Mouse (Mus musculus) heart, adult 18-20 months (tissue): ENCODE data around the gene Dennd5b. TPM values are rescaled to one million over a fixed set of nuclear protein-coding genes. Genes with fewer than 3 reads are reported as not detected.

Experiments used
- DNase-seq, 2 experiments: peaks; one replicate each; pipeline ENCODE4 v3.0.0; 2021 to 2022; ENCODE audit warnings: mixed read lengths in 1 of 2
- total RNA-seq, 2 experiments: library from RNA; stranded (reverse); gene quantifications; 2 replicates each; pipeline ENCODE4 v1.2.3; 2021

Dennd5b gene
- total RNA-seq, 2 experiments from 2014 or later, result 15.9 to 16.1 TPM

DNA sequence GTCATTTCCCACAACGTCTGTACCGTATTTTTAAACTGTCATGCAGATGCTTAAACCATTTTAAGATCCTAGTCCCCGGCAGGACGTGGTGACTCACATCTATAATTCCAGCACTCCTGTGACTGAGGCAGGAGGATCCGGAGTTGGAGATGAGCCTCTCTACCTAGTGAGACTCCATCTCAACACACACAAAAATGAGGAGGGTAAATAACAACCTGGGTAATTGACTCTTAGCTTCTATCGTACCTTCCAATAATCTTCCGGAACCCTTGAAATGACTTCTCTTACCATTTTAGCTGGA is 413 bp upstream of the Dennd5b start:
- DNase-seq, result no peak

DNA sequence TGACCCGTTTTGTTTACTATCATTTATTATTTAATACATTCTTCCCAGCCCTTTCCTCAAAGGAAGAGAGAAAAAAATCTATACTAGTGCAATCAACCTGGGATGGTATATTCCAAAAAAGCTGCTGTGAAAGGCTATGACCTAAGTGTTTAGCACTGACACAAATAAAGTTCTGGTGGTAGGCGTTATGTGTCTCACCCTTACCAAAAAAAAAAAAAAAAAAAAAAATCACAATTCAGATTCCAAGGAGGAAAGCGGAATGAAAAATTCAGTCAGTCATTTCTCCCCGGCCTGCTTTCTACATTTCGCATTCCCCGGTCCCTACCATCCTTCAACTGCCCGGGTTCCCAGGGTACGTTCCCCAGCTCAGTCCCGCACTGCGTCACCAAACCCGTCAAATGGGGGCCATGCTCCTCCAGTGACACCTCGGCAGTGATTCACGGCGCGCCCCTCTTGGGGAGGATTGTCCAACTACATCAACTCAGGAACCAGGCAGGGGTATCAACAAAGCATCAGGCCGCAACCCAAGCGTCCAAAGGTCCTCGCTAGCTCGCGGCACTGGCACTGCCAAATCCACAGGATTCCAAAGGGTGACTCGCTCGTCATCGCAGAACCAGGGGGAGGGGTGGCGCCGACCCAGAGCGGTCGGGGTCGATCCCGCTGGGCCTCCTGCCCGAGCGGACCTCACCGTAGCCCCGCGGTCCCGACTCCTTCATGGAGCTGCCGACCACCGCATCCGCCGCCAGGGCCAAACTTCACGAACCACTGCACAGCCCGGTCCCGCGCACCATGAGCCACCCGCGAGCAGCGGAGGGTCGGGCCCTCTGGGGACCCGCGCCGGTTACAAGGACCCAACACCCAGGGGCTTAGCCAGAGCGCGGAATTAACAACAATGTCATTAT is 1.1 kb downstream of the Dennd5b start:
- DNase-seq, result peak; percentile 54 to 81

DNA sequence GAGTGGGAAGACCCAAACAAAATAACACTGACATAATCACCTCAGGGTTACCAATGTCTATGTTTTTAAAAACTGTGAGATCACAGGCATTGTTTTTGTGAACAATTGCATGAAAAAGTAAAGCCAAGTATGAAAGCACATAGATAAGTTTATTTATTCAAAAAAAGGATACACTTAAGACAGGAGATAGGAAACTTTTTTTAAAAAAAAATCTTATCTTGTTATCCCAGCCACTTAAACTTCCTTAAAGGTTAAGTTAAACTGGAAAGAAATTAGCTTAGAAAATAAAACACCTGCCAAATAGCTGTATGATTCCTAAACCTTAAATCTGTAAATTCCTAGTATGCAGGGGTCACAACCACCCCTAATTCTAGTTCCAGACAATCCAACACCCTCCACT is 2.5 kb downstream of the Dennd5b start:
- no peak for DNase-seq

DNA sequence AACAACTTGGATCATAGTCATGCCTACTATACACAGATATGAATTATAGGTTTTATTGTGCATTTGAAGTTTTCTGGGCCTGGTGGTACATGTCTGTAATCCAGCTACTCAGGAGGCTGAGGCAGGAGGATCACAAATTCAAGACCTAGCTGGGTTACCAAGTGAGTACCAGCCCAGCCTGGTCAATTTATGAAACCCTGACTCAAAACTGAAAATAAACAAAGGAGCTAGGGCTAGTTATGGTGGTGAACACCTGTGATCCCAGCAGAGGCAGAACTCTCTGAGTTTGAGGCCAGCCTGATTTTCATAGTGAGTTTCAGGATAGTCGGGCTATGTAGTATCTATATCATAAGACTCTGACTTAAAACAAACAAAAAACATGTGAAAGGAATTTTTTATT is 4.2 kb downstream of the Dennd5b start:
- DNase-seq, result no peak

DNA sequence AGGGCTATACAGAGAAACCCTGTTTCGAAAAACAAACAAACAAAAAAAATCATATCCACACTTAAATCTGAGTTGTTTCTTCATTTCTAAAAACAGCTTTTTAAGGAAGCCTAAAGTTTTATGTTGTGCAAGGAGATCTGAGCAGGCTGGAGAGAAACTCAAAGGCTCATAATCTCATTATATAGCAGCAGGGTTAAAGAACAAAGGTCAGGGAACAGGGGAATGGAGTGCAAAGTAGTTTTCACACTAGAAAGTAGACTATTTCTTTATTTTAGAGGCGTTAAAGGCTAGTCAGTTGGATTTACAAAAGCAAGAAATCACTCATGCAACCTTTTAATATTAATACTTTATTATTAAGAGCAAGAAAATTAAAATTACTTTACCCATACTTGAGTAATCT is 5.2 kb downstream of the Dennd5b start:
- DNase-seq, result no peak

DNA sequence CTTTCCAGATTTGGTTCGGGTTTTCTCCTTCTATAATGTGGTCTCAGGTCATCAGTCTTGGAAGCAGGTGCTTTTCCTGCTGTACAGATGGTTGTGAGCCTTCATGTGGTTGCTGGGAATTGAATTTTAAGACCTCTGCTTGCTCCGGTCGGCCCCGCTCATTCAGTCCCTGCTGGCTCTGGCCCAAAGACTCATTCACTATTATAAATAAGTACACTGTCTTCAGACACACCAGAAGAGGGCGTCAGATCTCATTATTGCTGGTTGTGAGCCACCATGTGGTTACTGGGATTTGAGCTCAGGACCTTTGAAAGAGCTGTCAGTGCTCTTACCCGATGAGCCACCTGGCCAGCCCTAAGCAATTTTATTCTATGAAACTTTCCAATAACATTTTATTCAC is 6.1 kb downstream of the Dennd5b start:
- DNase-seq, result peak; percentile 12 to 43

DNA sequence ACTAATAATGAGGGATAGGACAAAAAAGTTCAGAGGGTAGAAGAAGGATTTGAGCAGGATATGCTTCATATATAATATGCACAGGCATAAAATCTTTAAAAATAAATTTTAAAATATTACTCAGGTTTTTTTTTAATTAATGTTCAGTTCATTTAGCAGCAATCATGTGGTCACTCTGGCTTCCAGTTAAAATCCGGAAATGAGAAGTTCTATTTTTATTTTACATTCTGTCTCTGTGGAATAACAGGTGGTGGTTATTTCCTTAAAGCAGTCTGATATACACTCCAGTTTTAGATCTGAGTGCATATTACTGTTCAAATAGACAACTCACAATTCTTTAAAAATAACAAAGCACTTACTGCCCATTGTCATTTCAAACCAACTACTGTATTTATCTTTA is 6.9 kb downstream of the Dennd5b start:
- no peak for DNase-seq

DNA sequence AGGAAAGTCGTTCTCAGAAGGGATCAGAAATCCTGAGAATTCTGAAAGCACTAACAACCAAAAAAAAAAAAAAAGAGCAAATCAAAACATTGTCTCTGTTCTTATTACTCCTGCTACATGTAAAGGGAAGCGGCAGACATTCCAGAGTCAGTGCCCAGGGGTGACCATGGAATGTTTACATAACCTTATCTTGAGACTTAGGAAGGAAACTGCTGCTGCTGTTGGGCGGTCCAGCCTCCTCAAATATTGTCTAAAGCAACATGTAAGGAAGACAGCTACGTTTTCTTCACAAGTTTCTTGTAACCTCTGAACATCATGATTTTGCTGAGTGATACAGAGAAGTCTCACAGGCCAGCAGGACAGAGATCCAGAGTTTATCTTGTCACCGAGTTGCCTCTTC is 8.0 kb downstream of the Dennd5b start:
- DNase-seq, result peak; percentile 45 to 68

DNA sequence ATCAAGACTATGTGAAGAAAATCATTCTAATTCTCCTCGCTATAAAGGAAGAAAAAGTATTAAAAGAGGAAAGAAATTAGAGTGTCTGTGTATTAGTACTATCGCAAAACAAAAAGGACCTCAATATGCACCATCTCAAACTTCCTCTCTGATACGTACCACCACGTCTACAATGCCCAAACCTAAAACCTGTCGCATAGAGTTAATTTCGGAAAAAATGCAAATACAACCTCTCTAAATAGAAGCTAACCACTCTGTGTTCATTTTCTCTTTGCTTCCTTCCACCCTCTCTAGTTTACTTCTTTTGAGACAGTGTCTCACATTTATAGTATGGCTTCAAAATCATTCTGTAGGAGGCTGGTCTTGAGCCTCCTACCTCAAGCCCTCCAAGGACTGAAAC is 9.1 kb downstream of the Dennd5b start:
- no peak for DNase-seq

DNA sequence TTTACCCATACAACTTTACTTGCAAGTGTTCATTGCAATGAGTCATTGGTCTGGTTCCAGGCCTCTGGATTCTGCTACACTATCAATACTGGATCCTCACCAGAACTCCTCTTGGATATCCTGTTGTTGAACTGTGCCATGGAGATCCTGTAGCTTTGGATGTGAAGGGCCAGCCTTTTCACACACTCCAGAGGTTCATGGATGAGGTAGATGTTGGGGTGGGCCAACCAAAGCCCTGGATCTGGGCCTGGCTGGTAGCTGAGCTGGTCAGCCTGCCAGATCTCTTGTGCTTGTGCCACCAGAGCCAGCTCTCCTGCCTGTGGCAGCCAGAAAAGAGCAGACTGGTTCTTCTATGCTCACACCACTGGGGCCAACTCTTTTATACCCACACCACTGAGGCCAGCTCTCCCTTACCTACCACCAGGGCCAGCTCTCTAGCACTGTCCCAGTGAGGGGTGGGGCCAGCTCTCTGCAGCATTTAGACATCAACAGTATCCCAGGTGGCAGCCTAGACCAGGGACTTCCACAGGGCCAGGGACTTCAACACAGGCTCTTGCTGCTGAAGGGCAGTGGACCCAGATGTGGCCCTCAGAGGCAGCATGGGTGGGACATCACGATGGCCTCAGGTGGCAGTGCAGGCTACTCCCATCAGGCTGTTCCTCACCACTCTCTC is 24.2 kb downstream of the Dennd5b start:
- peak; percentile 14 to 30 for DNase-seq

DNA sequence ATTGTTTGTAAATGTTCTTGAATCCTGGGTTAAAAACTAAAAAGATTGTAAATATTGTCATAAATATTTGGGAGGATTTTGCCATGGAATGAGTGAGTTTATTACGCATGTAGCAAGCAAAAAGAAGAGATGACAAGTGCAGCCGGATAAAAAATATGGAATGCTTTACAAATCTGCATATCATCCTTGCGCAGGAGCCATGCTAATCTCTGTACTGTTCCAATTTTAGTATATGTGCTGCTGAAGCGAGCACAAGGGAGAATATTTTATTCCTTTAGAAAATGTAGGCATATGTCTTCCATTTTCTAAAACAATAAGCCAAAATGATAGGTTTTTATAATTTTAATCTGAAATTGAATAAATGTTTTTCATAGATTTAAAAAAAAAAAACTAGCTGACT is 27.6 kb downstream of the Dennd5b start:
- no peak for DNase-seq

DNA sequence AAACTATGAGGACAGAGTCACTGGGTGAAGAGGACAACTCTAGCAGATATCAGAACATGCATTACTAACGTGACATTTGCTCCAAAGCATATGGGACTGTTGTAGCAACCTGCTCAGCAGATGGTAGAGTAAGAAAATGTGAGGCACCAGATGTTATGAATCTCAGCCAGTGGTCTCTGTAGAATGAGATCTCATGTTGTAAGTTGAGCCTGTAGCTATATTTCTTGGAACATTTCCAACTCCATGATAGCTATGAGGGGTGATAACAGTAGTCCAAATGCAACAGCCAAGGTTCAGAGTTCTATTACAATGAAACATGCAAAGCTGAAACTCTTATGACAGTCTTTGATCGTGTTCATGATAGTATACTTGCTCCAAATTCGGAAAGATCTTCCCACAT is 28.6 kb downstream of the Dennd5b start:
- DNase-seq, result no peak

DNA sequence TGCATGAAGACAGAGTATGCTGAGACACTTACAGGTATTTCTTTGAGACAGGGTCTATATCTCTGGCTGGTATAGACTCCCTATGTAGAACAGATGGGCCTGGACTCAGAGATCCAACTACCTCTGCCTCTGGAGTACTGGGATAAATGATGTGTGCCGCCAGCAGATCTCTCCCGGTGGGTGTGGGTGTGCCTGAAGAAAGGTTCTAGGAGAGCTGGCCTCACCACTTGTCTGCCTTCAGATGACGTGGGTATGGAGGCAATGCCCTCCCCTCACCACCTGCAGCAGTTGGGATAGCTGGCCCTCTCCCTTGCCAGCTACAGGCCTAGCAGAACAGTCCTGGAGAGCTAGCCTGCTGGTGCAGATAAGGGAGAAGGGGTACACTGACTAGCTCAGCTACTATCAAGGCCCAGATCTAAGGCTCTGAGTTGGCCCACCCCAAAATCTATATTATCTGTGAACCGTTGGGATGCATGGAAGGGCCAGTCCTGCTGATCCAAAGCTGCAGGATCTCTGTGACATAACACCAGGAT is 30.8 kb downstream of the Dennd5b start:
- DNase-seq, result no peak

DNA sequence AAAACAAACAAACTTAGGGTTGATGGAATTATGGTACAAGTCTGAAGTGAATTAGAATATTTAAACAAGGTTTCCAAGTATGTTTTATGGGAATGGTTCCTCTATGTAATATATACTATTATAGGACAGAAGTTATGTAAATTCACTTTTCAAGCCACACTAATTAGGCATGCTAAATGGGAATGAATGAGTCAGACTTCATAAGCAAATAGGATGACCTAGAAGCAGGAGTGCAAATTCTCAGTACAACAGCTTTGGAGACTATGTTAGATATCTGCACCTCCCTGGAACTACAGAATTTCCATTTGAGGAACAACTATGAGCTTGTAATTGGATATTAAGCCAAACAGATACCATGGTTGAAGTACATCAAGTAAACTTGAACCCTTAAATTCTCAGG is 38.1 kb downstream of the Dennd5b start:
- no peak for DNase-seq

DNA sequence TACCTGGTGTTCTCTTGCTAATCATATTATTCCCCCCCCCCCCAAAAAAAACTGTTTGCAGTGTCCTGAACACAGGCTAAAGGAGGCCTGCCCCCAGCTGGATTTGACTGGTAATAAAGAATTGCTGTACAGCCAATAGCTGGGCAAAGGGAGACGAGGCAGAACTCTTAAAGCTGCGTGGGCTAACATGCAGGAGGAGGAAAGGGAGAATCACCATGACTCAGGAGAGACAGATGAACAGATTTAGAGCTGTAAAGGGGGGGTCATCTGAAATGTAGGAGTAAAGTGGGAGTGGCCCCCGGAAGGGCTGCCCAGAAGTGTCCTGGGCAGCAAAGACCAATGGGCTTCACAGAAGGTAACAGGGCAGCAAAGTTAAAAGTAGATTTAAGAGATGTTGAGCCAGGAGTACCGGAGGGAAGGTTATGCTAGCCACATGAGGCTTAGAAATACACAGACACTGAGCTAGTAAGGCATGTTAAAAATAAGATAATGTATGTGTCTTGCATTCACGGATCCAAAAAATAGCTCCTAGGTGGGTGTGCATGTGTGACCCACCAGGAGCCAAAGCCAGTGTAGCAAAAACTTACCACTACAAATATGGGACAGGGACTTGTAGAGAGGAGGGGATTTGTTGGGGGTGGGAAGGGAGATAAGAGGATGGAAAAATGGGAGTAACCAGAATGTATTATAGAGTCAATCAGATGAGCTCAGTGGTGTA is 40.7 kb downstream of the Dennd5b start:
- DNase-seq, result no peak

DNA sequence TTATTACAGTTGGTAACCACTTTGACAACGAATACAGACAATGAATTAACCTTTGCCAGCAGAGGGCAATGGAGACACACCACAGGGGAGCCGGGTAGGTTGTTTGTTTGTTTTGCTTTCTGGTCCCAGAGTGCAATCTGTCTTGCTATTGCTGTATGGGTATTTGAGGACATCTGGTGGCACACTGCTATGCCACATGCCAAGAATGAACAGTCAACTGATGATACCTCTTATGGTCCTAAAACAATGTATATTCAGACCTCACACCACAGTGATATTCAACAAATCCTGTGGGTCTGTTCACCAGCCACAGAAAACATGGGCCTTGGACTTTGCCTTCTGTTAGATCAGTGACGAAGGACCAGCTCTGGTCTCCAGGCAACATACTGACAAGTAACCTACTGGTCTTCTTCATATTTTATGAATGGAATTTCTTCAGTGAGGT is 43.5 kb downstream of the Dennd5b start:
- peak; percentile 47 to 74 for DNase-seq

DNA sequence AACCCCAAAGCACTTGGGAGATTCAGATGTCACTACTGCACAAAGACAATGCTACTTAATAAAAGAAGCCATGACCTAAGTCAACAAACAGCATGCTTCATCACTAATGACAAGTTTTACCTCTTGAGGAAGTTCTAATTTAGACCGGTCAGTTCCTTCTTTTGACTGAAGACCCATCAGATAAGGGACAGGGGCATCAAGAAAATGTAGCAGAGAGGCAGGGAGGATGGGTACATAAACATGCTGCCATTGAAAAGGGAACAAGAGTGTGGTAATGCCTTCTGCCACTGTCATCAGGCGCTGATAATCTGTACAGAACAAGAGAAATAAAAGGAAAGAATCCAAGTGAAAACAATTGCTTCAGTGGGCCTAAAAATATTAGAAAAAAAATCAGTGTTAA is 46.7 kb downstream of the Dennd5b start:
- no peak for DNase-seq

DNA sequence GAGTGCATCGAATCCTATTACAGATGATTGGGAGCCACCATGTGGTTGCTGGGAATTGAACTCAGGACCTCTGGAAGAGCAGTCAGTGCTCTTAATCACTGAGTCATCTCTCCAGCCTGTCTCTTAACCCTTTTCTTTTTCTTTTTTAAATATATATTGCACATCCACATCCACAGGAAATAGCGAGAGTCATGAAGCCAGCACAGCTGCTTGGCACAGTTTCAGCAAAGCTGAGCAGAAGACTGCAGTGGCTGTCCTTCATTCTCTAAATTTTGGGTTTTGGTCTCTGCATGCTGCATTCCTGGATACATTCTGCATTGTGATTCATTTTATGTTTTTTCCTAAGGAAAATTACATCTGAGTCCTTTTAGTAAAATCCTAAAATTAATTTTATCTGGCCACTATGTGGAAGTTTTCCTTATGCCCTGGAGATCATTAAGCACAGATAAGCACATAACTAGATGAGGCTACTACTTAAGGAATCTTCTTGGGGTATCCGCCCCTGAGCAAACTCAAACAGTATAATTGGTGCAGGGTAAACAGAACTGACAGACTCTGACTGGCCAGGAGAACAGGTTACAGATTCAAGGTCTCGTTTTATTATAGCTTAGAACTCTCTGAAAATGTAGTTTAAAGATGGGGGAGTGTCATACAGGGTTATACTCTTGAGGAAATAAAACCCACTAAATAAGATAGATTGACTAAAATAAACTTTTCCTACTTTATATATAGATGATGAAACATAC is 50.3 kb downstream of the Dennd5b start:
- DNase-seq, result peak; percentile 8 to 19

DNA sequence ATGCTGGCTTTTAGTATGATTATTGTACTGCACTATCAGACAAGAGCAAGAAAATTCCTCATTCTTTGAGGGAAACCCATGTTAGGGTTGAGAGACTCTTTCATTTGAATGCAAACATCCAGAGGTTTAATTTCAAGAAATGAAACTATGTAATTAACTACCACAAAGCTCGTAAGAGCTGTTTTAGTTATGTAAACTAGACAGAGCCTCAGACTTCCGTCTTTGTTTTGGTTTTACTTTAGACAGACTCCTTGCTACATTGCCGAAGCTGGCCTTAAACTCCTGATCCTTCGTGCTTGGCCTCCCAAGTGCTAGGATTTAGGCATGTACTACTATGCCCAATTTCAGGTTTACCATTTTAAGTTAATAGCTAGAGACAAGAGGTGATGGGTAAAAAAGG is 61.4 kb downstream of the Dennd5b start:
- no peak for DNase-seq

DNA sequence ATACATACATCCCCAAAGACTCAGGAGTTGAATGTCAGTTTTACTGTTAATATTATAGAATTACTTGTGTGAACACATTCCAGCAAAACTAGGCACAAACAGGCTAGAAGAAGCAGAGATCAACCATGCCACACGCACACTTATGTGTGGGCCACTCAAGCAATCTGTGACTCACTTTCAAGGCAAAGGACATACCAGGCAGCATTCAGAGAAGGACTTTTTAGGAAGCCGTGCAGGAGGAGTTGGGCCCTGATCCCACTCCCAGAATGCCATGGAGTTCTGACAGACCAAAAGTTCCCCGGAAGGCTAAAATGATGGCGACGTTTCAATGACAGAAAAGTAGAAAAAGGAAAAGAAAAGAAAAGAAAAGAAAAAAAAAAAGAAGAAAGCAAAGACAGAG is 69.3 kb downstream of the Dennd5b start:
- no peak for DNase-seq

DNA sequence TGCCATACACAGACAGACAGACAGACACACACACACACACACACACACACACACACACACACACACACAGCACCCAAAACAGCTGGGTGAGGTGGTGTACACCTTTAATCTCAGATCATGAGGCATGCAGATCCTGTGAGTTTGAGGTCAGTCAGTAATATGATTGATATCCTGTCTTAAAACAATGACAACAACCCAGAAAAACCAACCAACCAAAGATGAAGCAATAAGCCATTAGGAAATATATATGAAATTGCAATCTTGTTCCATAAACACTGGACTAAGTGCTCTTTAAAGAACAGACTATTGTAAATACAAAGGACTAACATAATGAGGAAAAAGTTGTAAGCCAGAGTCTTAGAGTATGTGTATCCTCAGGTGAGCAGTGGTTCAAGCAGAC is 70.1 kb downstream of the Dennd5b start:
- no peak for DNase-seq

DNA sequence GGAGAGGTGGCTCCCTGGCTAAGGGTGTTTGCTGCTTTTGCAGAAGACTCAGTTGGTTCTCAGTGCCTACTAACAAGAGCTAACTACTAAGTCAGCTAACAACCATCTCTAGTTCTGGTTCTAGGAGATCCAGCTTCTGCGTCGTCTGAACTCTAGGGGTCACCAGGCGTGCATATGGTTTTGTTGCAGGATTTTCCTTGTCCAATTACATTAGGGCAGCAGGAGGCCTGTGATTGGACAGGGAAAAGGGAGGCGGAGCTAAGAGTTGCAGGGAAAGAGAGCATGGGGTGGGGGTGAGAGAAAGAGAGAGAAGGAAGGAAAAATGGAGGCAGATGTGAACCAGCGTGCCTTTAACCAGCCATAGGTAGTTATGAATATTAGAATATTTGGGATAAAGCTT is 83.0 kb downstream of the Dennd5b start:
- DNase-seq, result no peak
